Mouse (Mus musculus) embryonic fibroblast, embryonic 13.5 days (primary cell): ENCODE results near the gene Tnfaip8l2.
A peak's percentile ranks its signal among the peaks of the same experiment; 100 is the strongest.

Experiments used
- CTCF ChIP-seq: IDR thresholded peaks from 2 replicates; pipeline ENCODE4 v1.5.1; 2011; ENCODE audit warnings: mild to moderate bottlenecking, control low read depth, low read length, moderate library complexity, borderline replicate concordance; ENCODE audit not compliant: insufficient read depth
- POLR2A ChIP-seq: IDR thresholded peaks from 2 replicates; pipeline ENCODE4 v1.6.1; 2011; ENCODE audit warnings: low read depth, mild to moderate bottlenecking, control low read depth, low read length, moderate library complexity

- no peak for TF ChIP-seq CTCF
- peak; percentile 65 for TF ChIP-seq POLR2A
Measured at GRCm38 (mm10) chr3:95133680-95134101, 8.5 kb downstream of the Tnfaip8l2 start, which contains the start of the genes Scnm1 and Lysmd1.
